ENCODE assay signal across 8 mouse cellular contexts in genomic region chr7:16875326-16875725, GRCm38 (mm10). TPM values are rescaled to one million over a fixed set of nuclear protein-coding genes. Genes with fewer than 3 reads are reported as not detected.
DNase-seq lines count a peak whose midpoint lies in the region; ATAC-seq and TF ChIP-seq lines count a peak whose summit lies in the region.

No protein-coding gene starts in this region.

- H3K4me2 ChIP-seq in kidney, postnatal 0 days (ENCODE audit: low read length), result peak overlapping the region; percentile 83
- H3K4me2 ChIP-seq in hindbrain, embryonic 15.5 days, result peak overlapping the region; percentile 80
- H3K4me2 ChIP-seq in midbrain, postnatal 0 days (ENCODE audit: low read depth, low read length, poor library complexity, severe bottlenecking), result peak overlapping the region; percentile 60

- no peak for ATAC-seq in kidney, postnatal 0 days (replicated peaks; ENCODE audit: low FRiP score, low read depth)
- ATAC-seq in hindbrain, embryonic 15.5 days (ENCODE audit: low FRiP score, low read depth), result peak; percentile 58; the same call in 1 of the 2 replicates
- no peak; the same call in 1 of the 2 replicates for ATAC-seq in midbrain, postnatal 0 days (ENCODE audit: low FRiP score)

- WGBS in kidney, postnatal 0 days, result under 1% methylated on average over 29 of the region's 42 CpGs
- WGBS in hindbrain, embryonic 15.5 days, result 1% methylated on average over 29 of the region's 42 CpGs
- WGBS in midbrain, postnatal 0 days, result 0% methylated on average over 28 of the region's 42 CpGs

- peak overlapping the region; percentile 64 for H3K4me3 ChIP-seq in kidney, postnatal 0 days (replicated peaks; ENCODE audit: low read depth, low read length)
- H3K4me3 ChIP-seq in cortical plate, adult 2 months (ENCODE audit: insufficient read depth, low read length), result peak overlapping the region; percentile 99
- H3K4me3 ChIP-seq in hindbrain, embryonic 15.5 days, result peak overlapping the region; percentile 74
- peak overlapping the region; percentile 85 for H3K4me3 ChIP-seq in midbrain, postnatal 0 days (ENCODE audit: low read depth, low read length)

- H3K4me1 ChIP-seq in kidney, postnatal 0 days (replicated peaks; ENCODE audit: insufficient read depth, low read length), result peaks cover 8% of the 10 kb centered on the region
- H3K4me1 ChIP-seq in cortical plate, adult 2 months (ENCODE audit: control insufficient read depth, insufficient read depth, low read length), result no peaks in the 10 kb centered on the region; the same call in 1 of the 2 replicates
- peaks cover 34% of the 10 kb centered on the region for H3K4me1 ChIP-seq in hindbrain, embryonic 15.5 days (replicated peaks)
- H3K4me1 ChIP-seq in midbrain, postnatal 0 days (ENCODE audit: insufficient read depth, low read length), result peaks cover 4% of the 10 kb centered on the region; the same call in 1 of the 2 replicates

- H3K36me3 ChIP-seq in kidney, postnatal 0 days (ENCODE audit: insufficient read depth, low read length), result no peaks in the 10 kb centered on the region
- no peaks in the 10 kb centered on the region for H3K36me3 ChIP-seq in hindbrain, embryonic 15.5 days
- 0 out of 2 replicates have a peak, but pooled peaks cover 3% of the 10 kb centered on the region for H3K36me3 ChIP-seq in midbrain, postnatal 0 days (ENCODE audit: insufficient read depth, low read length)

- H3K27ac ChIP-seq in kidney, postnatal 0 days, result peak overlapping the region; percentile 60
- H3K27ac ChIP-seq in cortical plate, adult 2 months (ENCODE audit: insufficient read depth, low read length), result peak overlapping the region; percentile 52
- peak overlapping the region; percentile 87 for H3K27ac ChIP-seq in hindbrain, embryonic 15.5 days (replicated peaks)
- H3K27ac ChIP-seq in midbrain, postnatal 0 days (ENCODE audit: low read depth, low read length), result peak overlapping the region; percentile 84

- no peak for TF ChIP-seq CTCF in kidney, postnatal 0 days (IDR thresholded peaks at IDR 0.05; ENCODE audit: low read depth)
- no peak for TF ChIP-seq CTCF in cortical plate, adult 2 months (IDR thresholded peaks at IDR 0.05; ENCODE audit: extremely low read depth, insufficient read depth, low read length)
- TF ChIP-seq CTCF in midbrain, postnatal 0 days (IDR thresholded peaks at IDR 0.05), result no peak

- no peak for TF ChIP-seq POLR2A in cortical plate, adult 2 months (IDR thresholded peaks at IDR 0.05; ENCODE audit: extremely low read depth, insufficient read depth, low read length)

- no peak for DNase-seq in kidney, postnatal 0 days (ENCODE audit: low spot score)
- no peak for DNase-seq in kidney, adult 9 months
- no peak for DNase-seq in midbrain, postnatal 0 days (ENCODE audit: low spot score)
- no peak for DNase-seq in T-cell, adult 2 months (ENCODE audit: low spot score)
- DNase-seq in urinary bladder, postnatal 10 days (ENCODE audit: low spot score), result no peak
- no peak for DNase-seq in right cerebral cortex, postnatal 4 days

- H3K27me3 ChIP-seq in kidney, postnatal 0 days (ENCODE audit: insufficient read depth, low read length), result no peaks in the 10 kb centered on the region
- no peaks in the 10 kb centered on the region for H3K27me3 ChIP-seq in hindbrain, embryonic 15.5 days
- H3K27me3 ChIP-seq in midbrain, postnatal 0 days (ENCODE audit: insufficient read depth, low read length), result no peaks in the 10 kb centered on the region

- H3K9ac ChIP-seq in kidney, postnatal 0 days (ENCODE audit: low read depth, low read length), result peak overlapping the region; percentile 72
- peak overlapping the region; percentile 80 for H3K9ac ChIP-seq in hindbrain, embryonic 15.5 days
- peak overlapping the region; percentile 95 for H3K9ac ChIP-seq in midbrain, postnatal 0 days (replicated peaks; ENCODE audit: low read length, poor library complexity, severe bottlenecking)

- no peaks in the 10 kb centered on the region for H3K9me3 ChIP-seq in kidney, postnatal 0 days (replicated peaks; ENCODE audit: low read length)
- no peaks in the 10 kb centered on the region for H3K9me3 ChIP-seq in hindbrain, embryonic 15.5 days
- no peaks in the 10 kb centered on the region for H3K9me3 ChIP-seq in midbrain, postnatal 0 days (ENCODE audit: low read length)

RNA-seq across cellular contexts. Expression of gene Dact3, which starts 0.2 kb away (rescaled TPM):
- 3.7 and 4.3 TPM in 2 replicates for polyA plus RNA-seq in kidney, postnatal 0 days (2015; fragmentation: Nextera tagmentation; extraction: Ambion mirVana)
- 169 and 184 TPM in 2 replicates for polyA plus RNA-seq in cortical plate, adult 2 months (2012; rRNA removed)
- 5.1 and 5.6 TPM in 2 replicates for polyA plus RNA-seq in hindbrain, embryonic 15.5 days (2015; fragmentation: Nextera tagmentation; extraction: Ambion mirVana)
- 86.0 and 107 TPM in 2 replicates for total RNA-seq in midbrain, postnatal 0 days (2014; rRNA removed)
- polyA plus RNA-seq in midbrain, postnatal 0 days (2015; fragmentation: Nextera tagmentation; extraction: Ambion mirVana), result 7.5 and 7.7 TPM in 2 replicates

RNA-seq across cellular contexts. Expression of gene Gng8, which starts 16.3 kb away (rescaled TPM):
- 7.3 and 8.9 TPM in 2 replicates for polyA plus RNA-seq in kidney, postnatal 0 days (2015; fragmentation: Nextera tagmentation; extraction: Ambion mirVana)
- polyA plus RNA-seq in cortical plate, adult 2 months (2012; rRNA removed), result 8.3 and 10.9 TPM in 2 replicates
- 1.3 and 5.3 TPM in 2 replicates for polyA plus RNA-seq in hindbrain, embryonic 15.5 days (2015; fragmentation: Nextera tagmentation; extraction: Ambion mirVana)
- total RNA-seq in midbrain, postnatal 0 days (2014; rRNA removed), result 1.9 and 5.2 TPM in 2 replicates
- polyA plus RNA-seq in midbrain, postnatal 0 days (2015; fragmentation: Nextera tagmentation; extraction: Ambion mirVana), result 12.3 and 15.9 TPM in 2 replicates

RNA-seq across cellular contexts. Expression of gene Ptgir, which starts 31.0 kb away (rescaled TPM):
- polyA plus RNA-seq in kidney, postnatal 0 days (2015; fragmentation: Nextera tagmentation; extraction: Ambion mirVana), result 2.2 and 2.3 TPM in 2 replicates
- polyA plus RNA-seq in cortical plate, adult 2 months (2012; rRNA removed), result 0.08 and 0.17 TPM in 2 replicates
- polyA plus RNA-seq in hindbrain, embryonic 15.5 days (2015; fragmentation: Nextera tagmentation; extraction: Ambion mirVana), result 0.13 and 0.52 TPM in 2 replicates
- total RNA-seq in midbrain, postnatal 0 days (2014; rRNA removed), result 0.11 and 0.14 TPM in 2 replicates
- 0.11 TPM in 1 of 2 replicates, not detected in the other for polyA plus RNA-seq in midbrain, postnatal 0 days (2015; fragmentation: Nextera tagmentation; extraction: Ambion mirVana)

RNA-seq across cellular contexts. Expression of gene Prkd2, which starts 32.6 kb away (rescaled TPM):
- polyA plus RNA-seq in kidney, postnatal 0 days (2015; fragmentation: Nextera tagmentation; extraction: Ambion mirVana), result 12.8 and 15.1 TPM in 2 replicates
- polyA plus RNA-seq in cortical plate, adult 2 months (2012; rRNA removed), result 6.5 and 6.8 TPM in 2 replicates
- polyA plus RNA-seq in hindbrain, embryonic 15.5 days (2015; fragmentation: Nextera tagmentation; extraction: Ambion mirVana), result 6.2 and 6.7 TPM in 2 replicates
- total RNA-seq in midbrain, postnatal 0 days (2014; rRNA removed), result 3.2 and 4.9 TPM in 2 replicates
- polyA plus RNA-seq in midbrain, postnatal 0 days (2015; fragmentation: Nextera tagmentation; extraction: Ambion mirVana), result 3.9 TPM in 2 replicates

RNA-seq across cellular contexts. Expression of gene Calm3, which starts 48.6 kb away (rescaled TPM):
- 134 and 136 TPM in 2 replicates for polyA plus RNA-seq in kidney, postnatal 0 days (2015; fragmentation: Nextera tagmentation; extraction: Ambion mirVana)
- 1,956 and 2,049 TPM in 2 replicates for polyA plus RNA-seq in cortical plate, adult 2 months (2012; rRNA removed)
- polyA plus RNA-seq in hindbrain, embryonic 15.5 days (2015; fragmentation: Nextera tagmentation; extraction: Ambion mirVana), result 382 and 391 TPM in 2 replicates
- 1,835 and 1,985 TPM in 2 replicates for total RNA-seq in midbrain, postnatal 0 days (2014; rRNA removed)
- polyA plus RNA-seq in midbrain, postnatal 0 days (2015; fragmentation: Nextera tagmentation; extraction: Ambion mirVana), result 467 and 471 TPM in 2 replicates

Comparison
In these comparisons a context has a peak if more than half of its experiments do, and no peak if none do; other contexts are left out.
1. RNA of gene Dact3, which starts 0.2 kb away (polyA plus RNA-seq): 169 to 184 TPM in cortical plate, adult 2 months; 7.5 to 7.7 TPM in midbrain, postnatal 0 days, 5.1 to 5.6 TPM in hindbrain, embryonic 15.5 days and 3.7 to 4.3 TPM in kidney, postnatal 0 days; every median in the first group is over 10 times any median in the second.
2. Peak in every context shown above with its lines, with median percentiles within 50 percentile points of each other: H3K27ac ChIP-seq, H3K4me2 ChIP-seq, H3K4me3 ChIP-seq and H3K9ac ChIP-seq.